Mouse (Mus musculus) embryonic facial prominence, embryonic 12.5 days (tissue): ENCODE measurements around the gene Elf5. TPM values are rescaled to one million over a fixed set of nuclear protein-coding genes. Genes with fewer than 3 reads are reported as not detected.
A peak's percentile ranks its signal among the peaks of the same experiment; 100 is the strongest.

ENCODE experiments used
- ATAC-seq: fragments of 200-750 bp; cut with Nextera tagmentation; 2 replicates; pipeline ENCODE4 v1.8.0; 2017; ENCODE audit not compliant: insufficient number of reproducible peaks, insufficient read depth, low FRiP score, low TSS enrichment
- H3K27ac ChIP-seq: fragments of 300-500 bp; sonication (generic); 2 replicates; pipeline ENCODE4 v1.5.1; 2016; ENCODE audit warnings: mild to moderate bottlenecking
- H3K27me3 ChIP-seq: fragments of 300-500 bp; sonication (generic); 2 replicates; pipeline ENCODE4 v1.6.1; 2016; ENCODE audit warnings: mild to moderate bottlenecking, moderate library complexity
- H3K36me3 ChIP-seq: fragments of 300-500 bp; sonication (generic); 2 replicates; pipeline ENCODE4 v1.6.1; 2016; ENCODE audit warnings: mild to moderate bottlenecking
- H3K4me1 ChIP-seq: fragments of 300-500 bp; sonication (generic); 2 replicates; pipeline ENCODE4 v1.6.1; 2016
- H3K4me2 ChIP-seq: fragments of 300-500 bp; sonication (generic); replicated peaks from 2 replicates; pipeline ENCODE4 v1.6.1; 2016; ENCODE audit warnings: mild to moderate bottlenecking, moderate library complexity
- H3K4me3 ChIP-seq: fragments of 300-500 bp; sonication (generic); 2 replicates; pipeline ENCODE4 v1.5.1; 2016; ENCODE audit warnings: mild to moderate bottlenecking
- H3K9ac ChIP-seq: fragments of 300-500 bp; sonication (generic); 2 replicates; pipeline ENCODE4 v1.6.1; 2016; ENCODE audit warnings: mild to moderate bottlenecking, moderate library complexity
- H3K9me3 ChIP-seq: fragments of 300-500 bp; sonication (generic); 2 replicates; pipeline ENCODE4 v1.6.1; 2016; ENCODE audit warnings: mild to moderate bottlenecking, moderate library complexity
- WGBS: fragments of 180-500 bp; shearing (Covaris S2); methylation state at CpG from one replicate; pipeline ENCODE4 v1.1.7; 2016; 5-methylcytosine and 5-hydroxymethylcytosine counted together
- polyA plus RNA-seq: library from polyadenylated mRNA; unstranded; fragments of >200 nt; fragmentation: Nextera tagmentation; extraction: Ambion mirVana; gene quantifications from 2 replicates; pipeline ENCODE4 v1.2.1, GENCODE M21; 2016

Gene Elf5
- polyA plus RNA-seq, 1 experiment from 2014 or later = 0.90 TPM

DNA sequence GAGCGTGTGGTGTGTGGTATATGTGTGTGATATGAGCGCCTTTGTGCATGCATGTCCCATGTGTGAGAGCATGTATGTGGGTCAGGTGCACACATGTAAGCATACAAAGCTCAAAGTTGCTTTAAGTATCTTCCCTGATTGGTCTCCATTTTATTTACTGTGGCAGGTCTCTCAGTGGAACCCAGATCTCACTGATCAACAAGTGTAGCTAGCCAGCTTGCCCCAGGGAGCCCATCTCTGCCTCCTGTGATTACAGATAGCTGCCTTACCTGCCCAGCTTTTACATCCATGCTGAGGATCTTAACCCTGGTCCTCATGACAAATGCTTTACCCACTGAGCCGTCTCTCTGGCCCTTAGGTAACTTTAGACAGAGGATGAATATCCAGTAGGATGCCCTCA lies 66.8 kb downstream of the Elf5 start:
- Histone ChIP-seq H3K27ac (no peak overlapping the region), H3K9ac (no peak overlapping the region), H3K4me1 (peaks cover 7% of the 10 kb centered on the region; the same call in 1 of the 2 replicates), H3K36me3 (peaks cover 22% of the 10 kb centered on the region), H3K9me3 (no peaks in the 10 kb centered on the region), H3K4me3 (no peak overlapping the region), H3K4me2 (no peak overlapping the region), H3K27me3 (no peaks in the 10 kb centered on the region)
- WGBS = 87% methylated on average over 3 of the region's 3 CpGs
- ATAC-seq = no peak

DNA sequence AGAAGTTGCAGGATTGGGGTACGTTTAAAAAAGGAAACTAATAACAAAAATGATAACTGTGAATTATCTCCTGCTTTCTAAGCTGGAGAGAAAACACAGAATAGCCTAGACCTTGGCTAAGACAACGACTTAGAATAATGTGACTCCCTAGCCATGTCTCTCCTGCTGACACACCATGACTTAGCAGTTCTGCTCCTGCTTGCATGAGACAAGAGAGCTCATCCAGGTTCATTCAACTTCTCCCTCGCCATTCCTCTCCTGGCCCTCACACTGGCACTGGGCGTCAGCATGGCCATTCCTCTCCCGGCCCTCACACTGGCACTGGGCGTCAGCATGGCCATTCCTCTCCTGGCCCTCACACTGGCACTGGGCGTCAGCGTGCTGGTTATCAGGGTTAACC lies 68.8 kb downstream of the Elf5 start:
- no peak overlapping the region for H3K27ac ChIP-seq
- ATAC-seq = no peak
- WGBS = 91% methylated on average over 8 of the region's 8 CpGs
- H3K4me2 ChIP-seq = no peak overlapping the region
- H3K4me1 ChIP-seq = peaks cover 16% of the 10 kb centered on the region
- no peak overlapping the region for H3K9ac ChIP-seq
- no peak overlapping the region for H3K4me3 ChIP-seq
- H3K9me3 ChIP-seq = no peaks in the 10 kb centered on the region
- H3K36me3 ChIP-seq = peaks cover 4% of the 10 kb centered on the region
- H3K27me3 ChIP-seq = no peaks in the 10 kb centered on the region

DNA sequence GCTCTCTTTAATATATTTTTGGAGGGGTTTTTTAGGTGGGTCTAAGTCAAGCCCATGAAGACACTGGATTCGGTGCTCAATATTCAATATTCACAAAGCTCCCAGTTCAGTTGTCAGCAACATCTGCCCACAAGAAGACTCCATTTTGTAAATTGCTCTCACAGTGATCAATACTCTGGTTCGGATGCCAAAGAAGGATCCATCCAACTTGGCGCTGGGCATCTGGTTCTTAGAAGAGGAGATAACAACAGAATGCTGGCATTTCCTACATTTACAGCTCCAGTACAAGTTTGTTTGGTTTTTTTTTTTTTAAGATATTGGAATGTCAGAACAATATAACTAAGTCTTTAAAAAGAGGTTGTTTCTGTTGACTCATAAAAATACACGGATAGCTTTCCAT lies 69.4 kb downstream of the Elf5 start:
- H3K9ac ChIP-seq = no peak overlapping the region
- no peaks in the 10 kb centered on the region for H3K36me3 ChIP-seq
- WGBS = 92% methylated on average over 4 of the region's 4 CpGs
- ATAC-seq = no peak
- H3K4me2 ChIP-seq = no peak overlapping the region
- peaks cover 16% of the 10 kb centered on the region for H3K4me1 ChIP-seq
- H3K27ac ChIP-seq = no peak overlapping the region
- no peaks in the 10 kb centered on the region for H3K27me3 ChIP-seq
- no peaks in the 10 kb centered on the region for H3K9me3 ChIP-seq
- H3K4me3 ChIP-seq = no peak overlapping the region

DNA sequence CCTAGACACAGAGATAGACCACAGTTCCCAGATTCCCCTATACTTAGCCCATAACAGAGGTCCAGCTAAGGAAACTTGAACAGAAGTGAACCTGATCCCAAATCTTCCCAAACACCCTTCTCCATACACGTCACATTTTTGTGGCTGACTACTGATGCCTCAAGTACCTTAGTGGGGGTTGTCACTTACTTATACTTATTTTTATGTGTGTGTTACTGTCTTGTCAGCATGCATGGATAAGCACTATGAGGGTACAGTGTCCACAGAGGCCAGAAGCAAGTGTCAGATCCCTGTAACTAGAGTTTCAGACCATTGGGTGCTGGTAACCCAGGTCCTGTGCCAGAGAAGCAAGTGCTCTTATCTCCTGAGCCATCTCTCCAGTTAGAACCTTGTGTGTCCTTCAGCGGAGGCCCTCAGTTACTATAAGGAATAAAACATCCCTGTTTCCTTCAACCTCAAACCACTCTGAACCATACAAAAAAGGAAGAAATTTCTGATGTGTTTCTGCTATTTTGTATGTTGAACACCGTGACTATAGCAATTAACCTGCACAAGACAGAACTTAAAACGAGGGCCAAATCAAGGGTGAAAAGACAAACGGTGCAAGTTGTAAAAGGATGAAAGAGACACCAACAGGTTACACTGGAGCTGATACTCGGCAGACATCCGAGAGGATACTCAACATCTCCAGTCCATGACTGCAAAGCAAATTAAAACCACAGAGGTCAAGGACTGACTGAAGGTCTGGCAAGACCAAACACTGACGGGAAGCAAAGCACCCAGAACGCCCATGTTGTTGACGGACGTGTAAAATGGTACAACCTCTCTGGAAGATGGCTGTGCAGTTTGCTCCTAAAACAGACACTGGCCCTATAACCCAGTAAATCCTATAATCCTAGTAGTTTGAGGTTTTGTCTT lies 70.1 kb downstream of the Elf5 start:
- H3K4me1 ChIP-seq = peaks cover 16% of the 10 kb centered on the region

DNA sequence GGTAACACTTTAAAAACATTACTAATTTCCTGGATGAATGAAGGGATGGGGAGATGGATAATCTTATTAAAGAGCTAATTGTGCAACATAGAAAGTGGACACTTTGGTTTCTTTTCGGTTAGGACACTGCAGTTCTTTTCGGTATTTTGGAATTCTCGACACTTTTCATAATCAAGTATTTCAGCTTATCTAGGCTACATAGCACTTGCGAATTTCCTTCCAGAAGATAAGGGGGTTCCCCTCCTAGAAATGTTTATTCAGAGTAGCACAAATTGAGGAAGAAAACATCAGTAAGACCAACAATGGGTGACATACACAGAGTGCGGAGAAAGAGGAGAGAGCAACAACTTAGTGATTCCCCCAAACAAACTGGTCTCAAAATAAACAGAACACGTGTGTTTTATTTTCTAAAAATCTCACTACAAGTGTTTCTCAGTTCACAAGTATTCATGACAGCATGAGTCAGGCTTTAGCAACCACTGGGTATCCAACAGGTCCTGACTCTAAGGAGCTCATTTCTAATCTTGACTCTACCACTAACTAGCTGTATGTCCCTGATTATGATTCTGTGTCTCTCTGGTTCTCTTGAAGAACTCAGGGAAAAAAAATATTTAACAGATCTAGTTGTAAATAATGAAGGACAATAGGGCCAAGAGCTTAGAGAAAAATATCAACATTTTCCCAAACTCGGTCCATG lies 71.9 kb downstream of the Elf5 start:
- no peak for ATAC-seq
- H3K36me3 ChIP-seq = no peaks in the 10 kb centered on the region
- no peaks in the 10 kb centered on the region for H3K9me3 ChIP-seq
- H3K4me3 ChIP-seq = peak overlapping the region; percentile 64
- H3K4me2 ChIP-seq = peak overlapping the region; percentile 69
- no peak overlapping the region for H3K9ac ChIP-seq
- H3K27ac ChIP-seq = no peak overlapping the region
- H3K4me1 ChIP-seq = peaks cover 16% of the 10 kb centered on the region
- no peaks in the 10 kb centered on the region for H3K27me3 ChIP-seq
- 84% methylated on average over 7 of the region's 7 CpGs for WGBS

More for the DNA sequence above, 70.1 kb downstream of the Elf5 start:
- no peak overlapping the region for H3K4me2 ChIP-seq
- no peak overlapping the region for H3K9ac ChIP-seq
- ATAC-seq = no peak
- no peaks in the 10 kb centered on the region for H3K36me3 ChIP-seq
- no peak overlapping the region for H3K27ac ChIP-seq
- 80% methylated on average over 11 of the region's 11 CpGs for WGBS
- H3K9me3 ChIP-seq = no peaks in the 10 kb centered on the region
- H3K4me3 ChIP-seq = no peak overlapping the region
- H3K27me3 ChIP-seq = no peaks in the 10 kb centered on the region

DNA sequence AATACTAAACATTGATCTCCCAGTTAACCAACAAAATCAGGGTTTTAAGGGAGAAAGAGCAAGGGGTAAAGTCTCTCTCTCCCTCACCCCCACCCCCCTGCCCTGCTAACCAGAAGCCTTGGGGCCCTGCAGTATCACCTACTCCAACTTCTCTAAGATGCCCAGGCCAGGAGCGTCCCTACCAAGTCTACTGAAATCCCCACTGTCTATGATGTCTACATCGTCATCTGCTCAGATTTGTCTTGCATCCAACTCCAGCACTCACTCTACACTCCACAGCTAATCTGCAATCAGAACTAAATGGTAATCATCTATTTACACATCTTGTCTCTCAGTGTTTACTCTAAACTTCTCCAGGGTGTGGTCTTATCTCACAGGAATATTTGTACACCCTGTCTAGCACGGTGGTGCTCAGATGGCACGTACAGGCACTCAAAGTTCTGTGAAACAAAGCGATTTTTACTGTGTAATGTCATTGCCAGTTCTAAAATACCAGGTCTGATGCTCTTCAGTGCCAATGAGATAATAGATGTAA lies 72.6 kb downstream of the Elf5 start:
- Histone ChIP-seq H3K4me2 (peak overlapping the region; percentile 69), H3K27ac (peak overlapping the region; percentile 96; the same call in 1 of the 2 replicates), H3K9ac (peak overlapping the region; percentile 77), H3K4me1 (peaks cover 16% of the 10 kb centered on the region), H3K27me3 (no peaks in the 10 kb centered on the region), H3K36me3 (no peaks in the 10 kb centered on the region), H3K9me3 (no peaks in the 10 kb centered on the region), H3K4me3 (peak overlapping the region; percentile 64)
- no peak for ATAC-seq
- 39% methylated on average over 5 of the region's 5 CpGs for WGBS

DNA sequence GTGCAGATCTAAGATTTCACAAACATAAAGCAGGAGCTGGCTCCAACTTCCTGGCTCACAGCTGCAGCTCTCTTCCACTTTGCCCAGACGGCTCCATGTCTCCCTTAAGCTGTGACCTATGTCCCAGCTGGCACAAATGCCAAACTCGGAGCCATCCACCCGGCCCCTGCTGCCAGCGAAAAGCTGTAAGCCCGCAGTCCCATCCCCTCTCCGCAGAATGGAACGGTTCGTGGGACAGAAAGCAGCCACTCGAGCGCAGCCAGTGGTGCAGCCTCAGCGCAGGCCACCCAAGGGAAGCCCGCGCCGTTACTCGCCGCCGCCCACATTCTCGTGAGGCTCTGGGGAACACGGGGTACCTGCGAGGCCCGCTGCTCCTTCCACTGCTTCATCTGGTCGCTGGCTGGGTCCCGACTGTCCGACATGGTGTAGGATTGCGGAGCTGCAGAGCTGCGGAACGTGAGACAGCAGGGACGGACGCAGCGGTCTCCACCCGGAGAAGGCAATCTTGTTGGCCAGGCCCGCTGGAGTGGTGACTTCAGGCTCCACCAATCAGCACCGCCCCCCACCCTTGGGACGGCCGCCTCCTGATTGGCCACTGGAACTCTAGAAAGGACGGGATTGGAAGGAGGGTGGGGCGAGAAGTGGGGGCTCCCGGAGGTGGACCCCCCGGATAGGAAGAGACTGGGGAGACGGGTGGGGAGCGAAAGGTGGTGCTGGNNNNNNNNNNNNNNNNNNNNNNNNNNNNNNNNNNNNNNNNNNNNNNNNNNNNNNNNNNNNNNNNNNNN lies 73.3 kb downstream of the Elf5 start, which contains the start of gene Cat:
Gene Cat (minus strand): TSS at position 544 of the 785 bp plus-strand sequence.
- peak within 1 kb of the TSS; percentile 69 for H3K4me2 ChIP-seq
- no peaks in the 10 kb centered on the region for H3K9me3 ChIP-seq
- H3K4me3 ChIP-seq = peak within 1 kb of the TSS; percentile 64
- H3K9ac ChIP-seq = peak within 1 kb of the TSS; percentile 77
- under 1% methylated on average over 41 of the region's 41 CpGs for WGBS
- H3K27ac ChIP-seq = peak within 1 kb of the TSS; percentile 96
- no peaks in the 10 kb centered on the region for H3K36me3 ChIP-seq
- peaks cover 19% of the 10 kb centered on the region for H3K4me1 ChIP-seq
- no peaks in the 10 kb centered on the region for H3K27me3 ChIP-seq
- peak; percentile 99 for ATAC-seq

DNA sequence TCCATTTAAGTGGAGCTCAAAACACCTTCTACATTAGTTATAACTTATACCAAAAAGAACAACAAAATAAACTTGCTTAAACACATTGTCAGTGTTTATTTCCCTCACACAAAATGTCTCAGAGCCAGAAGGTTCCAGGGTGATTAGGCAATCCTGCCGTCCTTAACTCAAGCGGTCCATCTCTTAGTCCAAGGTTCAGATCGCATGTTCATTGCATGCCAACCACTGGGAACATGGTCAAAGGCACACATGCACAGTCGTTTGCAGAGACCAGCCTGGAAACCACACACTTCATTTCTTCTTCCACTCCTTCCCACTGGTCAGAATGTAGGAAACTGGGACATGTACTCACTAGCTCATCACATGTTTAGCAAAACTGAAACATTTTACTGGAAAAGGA lies 81.0 kb downstream of the Elf5 start:
- no peak overlapping the region for H3K4me3 ChIP-seq
- 91% methylated on average over 4 of the region's 4 CpGs for WGBS
- no peak overlapping the region for H3K9ac ChIP-seq
- no peaks in the 10 kb centered on the region for H3K27me3 ChIP-seq
- no peaks in the 10 kb centered on the region for H3K9me3 ChIP-seq
- no peak overlapping the region for H3K27ac ChIP-seq
- no peak for ATAC-seq
- no peak overlapping the region for H3K4me2 ChIP-seq
- H3K36me3 ChIP-seq = no peaks in the 10 kb centered on the region
- H3K4me1 ChIP-seq = peaks cover 4% of the 10 kb centered on the region; the same call in 1 of the 2 replicates

DNA sequence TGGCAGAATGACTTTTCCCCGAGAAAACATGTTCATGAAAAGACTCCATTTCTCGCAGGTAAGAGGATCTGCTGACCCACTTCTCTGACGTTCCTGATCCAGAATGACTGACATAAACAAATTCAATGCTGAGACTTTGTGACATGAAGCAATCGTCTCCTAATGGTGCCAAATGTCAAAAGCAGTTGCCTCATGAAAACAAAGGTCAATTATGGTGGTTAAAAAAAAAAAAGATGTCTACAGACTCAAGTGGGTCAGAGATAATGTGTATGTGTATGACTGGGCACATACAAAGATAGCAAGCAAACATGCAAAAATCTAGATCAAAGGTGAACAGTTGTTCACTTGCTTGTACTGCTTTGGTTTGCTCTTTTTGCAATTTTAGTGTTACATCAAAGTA lies 82.3 kb downstream of the Elf5 start:
- Histone ChIP-seq H3K36me3 (no peaks in the 10 kb centered on the region), H3K4me1 (peaks cover 4% of the 10 kb centered on the region; the same call in 1 of the 2 replicates), H3K4me2 (no peak overlapping the region), H3K27ac (no peak overlapping the region), H3K4me3 (no peak overlapping the region), H3K27me3 (no peaks in the 10 kb centered on the region), H3K9me3 (no peaks in the 10 kb centered on the region), H3K9ac (no peak overlapping the region)
- no peak for ATAC-seq
- 57% methylated on average over 4 of the region's 4 CpGs for WGBS

DNA sequence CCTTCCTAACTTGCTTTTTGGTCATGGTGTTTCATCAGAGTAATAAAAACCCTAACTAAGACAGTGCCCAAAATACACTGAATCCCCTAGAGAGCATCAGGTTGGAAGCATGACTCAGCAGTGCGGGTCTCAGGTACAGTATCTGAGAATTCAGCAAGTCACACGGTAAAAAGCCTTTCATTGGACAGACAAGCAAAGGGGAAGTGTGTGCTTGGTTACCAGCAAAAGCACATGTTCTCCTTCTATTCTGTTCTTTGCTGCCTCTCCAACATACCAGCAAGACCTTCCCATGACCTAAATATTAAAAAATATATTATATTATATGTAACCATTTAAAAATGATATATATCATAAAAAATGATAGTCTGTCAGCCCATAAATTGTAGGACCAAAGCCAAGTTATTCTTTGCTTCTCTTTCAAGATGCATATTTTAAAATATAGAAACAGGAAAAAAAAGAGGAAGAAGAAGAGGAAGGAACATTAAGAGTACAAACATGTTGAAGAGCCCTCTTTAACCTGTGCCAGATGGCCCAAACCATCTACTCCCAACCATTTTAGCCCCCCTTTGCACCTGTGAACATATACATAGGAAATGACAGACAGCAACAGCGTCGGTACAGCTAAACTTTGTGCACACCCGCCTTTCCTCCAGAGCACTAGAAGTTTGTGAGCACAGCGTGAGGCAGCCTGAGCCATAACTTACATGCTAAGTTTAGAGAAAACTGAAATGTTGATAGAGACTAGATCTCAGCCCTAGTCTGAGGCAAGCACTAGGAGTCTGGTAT lies 84.3 kb downstream of the Elf5 start:
- no peaks in the 10 kb centered on the region for H3K4me1 ChIP-seq
- no peaks in the 10 kb centered on the region for H3K27me3 ChIP-seq
- 85% methylated on average over 6 of the region's 6 CpGs for WGBS
- no peak for ATAC-seq
- H3K36me3 ChIP-seq = no peaks in the 10 kb centered on the region
- no peak overlapping the region for H3K4me2 ChIP-seq
- no peak overlapping the region for H3K27ac ChIP-seq
- H3K9me3 ChIP-seq = no peaks in the 10 kb centered on the region
- H3K4me3 ChIP-seq = no peak overlapping the region
- no peak overlapping the region; the same call in 1 of the 2 replicates for H3K9ac ChIP-seq
